Mouse (Mus musculus) MEL (cell line): ENCODE results near the gene Snf8.

ENCODE experiments used
- CTCF ChIP-seq, 3 experiments: IDR thresholded peaks in 2 of 3; conservative IDR thresholded peaks in 1 of 3; 2 replicates each; pipeline ENCODE4 v1.5.1; 2011 to 2012; ENCODE audit warnings: low read length in 3 of 3, low read depth in 2 of 3, mild to moderate bottlenecking in 2 of 3, improper control_type of control experiment in 1 of 3, inconsistent platforms in 1 of 3, mixed read lengths in 1 of 3, moderate library complexity in 1 of 3; ENCODE audit not compliant: control insufficient read depth in 1 of 3, insufficient read depth in 1 of 3, poor library complexity in 1 of 3, severe bottlenecking in 1 of 3
- ELF1 ChIP-seq: IDR thresholded peaks from 2 replicates; pipeline ENCODE4 v1.6.1; 2014; ENCODE audit warnings: low read depth, mild to moderate bottlenecking, inconsistent platforms, low read length, improper control_type of control experiment, moderate library complexity
- GATA1 ChIP-seq: IDR thresholded peaks from 2 replicates; pipeline ENCODE4 v1.6.1; 2011; ENCODE audit warnings: low read depth, low read length, improper control_type of control experiment
- HCFC1 ChIP-seq: IDR thresholded peaks from 2 replicates; pipeline ENCODE4 v1.6.1; 2012; ENCODE audit warnings: low read depth, mild to moderate bottlenecking, inconsistent platforms, low read length, improper control_type of control experiment, moderate library complexity
- JUND ChIP-seq: IDR thresholded peaks from 2 replicates; pipeline ENCODE4 v1.6.1; 2011; ENCODE audit warnings: low read depth, mild to moderate bottlenecking, improper control_type of control experiment, low read length
- MAX ChIP-seq: IDR thresholded peaks from 2 replicates; pipeline ENCODE4 v1.6.1; 2011; ENCODE audit warnings: low read length, improper control_type of control experiment
- MYB ChIP-seq: IDR thresholded peaks from 2 replicates; pipeline ENCODE4 v1.6.1; 2011; ENCODE audit warnings: mild to moderate bottlenecking, low read depth, low read length, improper control_type of control experiment
- NRF1 ChIP-seq: IDR thresholded peaks from 2 replicates; pipeline ENCODE4 v1.6.1; 2014; ENCODE audit warnings: low read depth, mild to moderate bottlenecking, inconsistent platforms, low read length, improper control_type of control experiment, moderate library complexity; ENCODE audit not compliant: poor library complexity, insufficient read depth, severe bottlenecking
- POLR2A ChIP-seq, 2 experiments: IDR thresholded peaks; 2 replicates each; pipeline ENCODE4 v1.6.1; 2011 to 2012; ENCODE audit warnings: low read length in 2 of 2, mild to moderate bottlenecking in 2 of 2, control low read depth in 1 of 2, improper control_type of control experiment in 1 of 2, low read depth in 1 of 2, moderate library complexity in 1 of 2; ENCODE audit not compliant: control insufficient read depth in 1 of 2, insufficient read depth in 1 of 2, poor library complexity in 1 of 2
- POLR2AphosphoS5 ChIP-seq: IDR thresholded peaks from 2 replicates; pipeline ENCODE4 v1.6.1; 2012; ENCODE audit warnings: low read depth, borderline replicate concordance, mild to moderate bottlenecking, inconsistent platforms, low read length, moderate library complexity, mixed read lengths
- TAL1 ChIP-seq: IDR thresholded peaks from 2 replicates; pipeline ENCODE4 v1.6.1; 2012; ENCODE audit warnings: mild to moderate bottlenecking, inconsistent platforms, low read length, moderate library complexity, mixed read lengths

- TF ChIP-seq JUND (no peak), GATA1 (no peak), MYB (no peak), HCFC1 (no peak), POLR2A (IDR thresholded peaks at IDR 0.05; ENCODE audit: control insufficient read depth in 1 of 2, insufficient read depth in 1 of 2, low read depth in 1 of 2, low read length in 2 of 2, poor library complexity in 1 of 2) (no peak), POLR2AphosphoS5 (no peak), TAL1 (no peak), NRF1 (no peak), MAX (no peak), CTCF (IDR thresholded peaks at IDR 0.05 in 2 of 3, conservative IDR thresholded peaks at IDR 0.05 in 1 of 3; ENCODE audit: control insufficient read depth in 1 of 3, insufficient read depth in 1 of 3, low read depth in 2 of 3, low read length in 3 of 3, poor library complexity in 1 of 3, severe bottlenecking in 1 of 3) (no peak), ELF1 (no peak)
Measured at GRCm38 (mm10) chr11:96071013-96071412, 36.3 kb downstream of the Snf8 start.
